Mouse (Mus musculus) kidney, postnatal 10 days (tissue): Measurements from ENCODE around the gene Cnot6.
A peak's percentile ranks its signal among the peaks of the same experiment; 100 is the strongest.

Experiments
- DNase-seq: peaks from one replicate; pipeline ENCODE4 v3.0.0; 2021; ENCODE audit warnings: mixed read lengths

The Cnot6 gene

DNA sequence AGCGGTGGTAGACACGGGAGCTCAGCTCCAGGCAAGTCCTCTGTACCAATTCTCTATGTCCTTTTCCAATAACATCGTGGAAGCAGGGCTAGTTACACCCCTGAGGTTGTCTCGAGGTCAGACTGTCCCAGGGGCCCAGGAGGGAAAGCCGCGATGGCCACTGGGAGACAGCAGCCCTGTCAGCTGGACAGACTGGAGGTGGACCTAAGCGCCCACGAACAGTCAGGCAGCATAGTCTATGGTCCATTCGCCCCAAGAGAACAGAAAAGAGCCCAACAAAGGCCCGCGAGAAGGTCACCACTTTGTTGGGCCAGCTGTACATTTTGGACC lies 59.5 kb downstream of the Cnot6 start:
- DNase-seq = no peak

DNA sequence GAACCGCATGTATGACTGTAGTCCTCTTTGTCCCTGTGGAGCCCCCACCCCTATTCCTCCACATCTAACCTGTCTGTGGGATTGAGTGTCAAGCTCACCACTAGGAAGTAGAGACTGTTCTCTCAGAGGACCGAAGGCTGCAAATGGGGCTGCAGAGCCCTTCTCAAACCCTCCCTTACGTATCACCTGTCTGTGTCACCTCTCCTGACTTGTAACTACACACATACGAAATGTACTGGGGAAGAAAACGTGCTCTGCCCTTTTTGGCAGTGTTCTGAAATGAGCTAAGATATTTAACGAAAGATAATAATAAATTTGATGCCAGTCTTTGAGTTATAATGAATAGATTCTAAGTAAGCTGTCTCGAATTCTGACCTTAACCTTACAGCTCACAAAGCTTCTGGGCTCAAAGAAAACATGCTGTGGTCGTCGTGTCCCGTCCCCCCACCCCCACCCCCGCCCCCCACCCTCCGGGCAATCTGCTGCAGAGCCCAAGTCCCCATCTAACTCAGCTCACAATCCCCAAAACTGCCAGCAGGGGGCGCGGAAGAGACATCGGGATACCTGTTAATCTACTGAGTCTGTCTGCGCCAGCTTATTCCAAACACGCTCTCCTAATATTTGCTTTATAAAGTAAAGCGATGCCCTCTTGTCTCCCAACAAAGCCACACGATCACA lies 60.0 kb downstream of the Cnot6 start:
- DNase-seq = peak; percentile 93

DNA sequence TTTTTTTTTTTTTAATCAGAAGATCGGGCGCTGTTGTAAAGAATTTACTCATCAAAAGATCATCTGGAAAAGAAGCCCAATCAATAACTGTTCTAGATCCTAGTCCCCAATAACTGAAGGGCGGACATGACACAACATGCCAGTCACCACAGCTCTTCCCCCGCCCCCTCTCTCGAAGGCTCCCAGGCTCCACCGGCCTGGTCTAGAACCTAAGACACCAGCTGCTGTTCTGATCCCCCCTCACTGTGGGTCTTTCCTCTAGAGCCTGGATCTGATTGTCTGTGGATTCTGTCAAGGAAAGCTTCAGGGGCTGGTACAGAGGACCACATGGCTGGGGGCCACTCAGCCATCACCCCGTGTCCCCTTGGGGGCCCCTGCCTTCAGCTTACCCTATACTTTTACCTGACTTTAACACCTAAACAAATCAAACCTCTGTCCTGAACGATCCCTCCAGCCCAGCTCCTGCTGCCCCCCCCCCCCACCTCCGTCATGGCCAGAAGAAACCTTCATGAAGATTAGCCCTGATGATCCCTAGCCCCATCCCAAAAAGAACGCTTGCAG lies 60.7 kb downstream of the Cnot6 start:
- no peak for DNase-seq

DNA sequence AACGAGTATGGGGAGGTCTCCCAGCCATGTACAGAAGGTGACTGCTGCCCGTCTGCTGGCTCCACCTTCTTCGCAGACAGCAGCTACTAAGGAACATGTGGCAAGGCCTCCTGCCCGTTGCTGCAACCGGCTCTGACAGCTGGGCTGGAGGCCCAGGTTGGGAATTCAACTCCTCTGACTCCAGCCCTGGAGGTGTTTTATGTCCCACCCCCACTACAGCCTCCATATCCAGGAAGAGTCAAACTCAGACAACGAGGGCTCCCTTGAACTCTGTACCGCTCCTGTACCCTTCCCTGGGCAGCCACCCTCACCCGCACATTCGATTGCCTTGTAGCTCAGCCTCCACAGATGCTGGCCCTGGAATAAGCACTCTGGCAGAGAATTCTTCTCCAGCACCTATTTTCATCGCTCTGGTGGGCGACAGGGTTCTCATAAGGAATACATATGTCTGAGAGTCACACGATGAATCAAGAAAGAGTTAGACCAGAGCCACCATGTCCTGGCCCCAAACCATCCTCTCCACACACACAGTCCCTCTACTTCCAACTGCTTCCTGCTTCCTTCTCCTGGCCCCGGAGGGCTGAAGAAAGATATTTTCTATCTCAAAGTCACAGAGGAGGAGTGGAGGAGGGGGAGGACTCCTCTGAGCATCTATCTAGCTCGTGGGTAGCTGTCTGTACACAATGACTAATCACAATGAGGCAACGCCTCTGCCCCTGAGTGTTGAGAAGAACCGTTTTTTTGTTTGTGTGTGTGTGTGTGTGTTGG lies 61.3 kb downstream of the Cnot6 start:
- no peak for DNase-seq

DNA sequence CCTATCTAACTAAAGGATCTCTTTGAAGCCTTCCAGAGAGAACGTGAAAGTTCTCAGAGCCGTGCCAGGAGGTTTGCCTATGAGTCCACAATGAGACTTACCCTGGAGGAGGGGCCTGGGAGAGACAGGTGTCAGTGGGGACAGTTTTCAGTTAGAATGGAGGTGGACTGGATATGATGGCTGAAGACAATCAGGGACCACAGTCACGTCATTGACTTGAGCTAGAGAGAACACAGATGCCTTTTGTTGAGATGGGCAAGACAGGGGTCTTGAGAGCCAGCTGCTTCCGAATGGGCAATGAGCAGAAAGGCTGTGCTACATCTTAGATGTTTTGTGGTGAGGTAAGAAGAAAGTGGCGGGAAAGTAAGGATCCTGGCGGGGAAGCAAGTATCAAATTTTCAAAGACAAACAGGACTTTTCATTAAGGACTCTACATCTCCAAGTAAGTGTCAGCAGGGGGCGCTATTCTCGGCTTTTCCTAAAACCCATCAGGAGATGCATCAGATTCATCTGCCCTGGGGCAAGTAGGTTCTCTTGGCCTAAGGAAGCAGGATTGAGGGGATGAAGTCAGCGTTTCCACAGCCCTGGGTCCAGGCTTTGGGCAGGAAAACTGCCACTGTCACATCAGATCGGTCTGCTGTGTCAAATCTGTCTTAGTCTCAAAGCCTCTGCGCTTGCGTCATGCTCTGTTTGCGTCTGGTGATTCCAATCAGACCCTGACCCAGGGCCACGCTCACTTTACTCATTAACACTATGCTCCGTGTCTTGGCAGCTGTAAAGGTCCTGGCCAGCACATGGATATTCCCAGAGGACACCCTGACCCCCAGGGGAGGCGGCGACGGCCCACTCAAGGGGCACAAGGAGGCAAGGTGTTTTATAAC lies 62.2 kb downstream of the Cnot6 start:
- peak; percentile 58 for DNase-seq

DNA sequence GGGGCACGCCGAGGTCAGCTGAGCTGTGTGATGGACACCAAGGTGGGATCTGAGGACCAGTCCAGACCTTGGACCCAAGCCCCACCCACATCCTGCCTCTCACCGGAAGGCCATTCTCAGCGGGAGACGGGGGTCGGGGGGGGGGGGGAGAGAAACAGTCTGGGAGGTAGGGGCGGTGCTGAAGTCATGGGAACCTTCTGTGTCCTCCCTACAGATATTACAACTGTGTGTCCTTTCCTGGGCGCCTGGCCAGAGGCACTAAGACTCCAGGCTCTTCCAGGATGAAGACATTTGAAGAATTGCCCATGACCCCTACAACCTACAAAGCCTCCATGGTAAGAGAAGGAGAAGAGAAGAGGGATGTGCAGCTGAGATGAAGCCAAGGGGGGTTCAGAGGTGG lies 66.8 kb downstream of the Cnot6 start:
- DNase-seq = no peak

DNA sequence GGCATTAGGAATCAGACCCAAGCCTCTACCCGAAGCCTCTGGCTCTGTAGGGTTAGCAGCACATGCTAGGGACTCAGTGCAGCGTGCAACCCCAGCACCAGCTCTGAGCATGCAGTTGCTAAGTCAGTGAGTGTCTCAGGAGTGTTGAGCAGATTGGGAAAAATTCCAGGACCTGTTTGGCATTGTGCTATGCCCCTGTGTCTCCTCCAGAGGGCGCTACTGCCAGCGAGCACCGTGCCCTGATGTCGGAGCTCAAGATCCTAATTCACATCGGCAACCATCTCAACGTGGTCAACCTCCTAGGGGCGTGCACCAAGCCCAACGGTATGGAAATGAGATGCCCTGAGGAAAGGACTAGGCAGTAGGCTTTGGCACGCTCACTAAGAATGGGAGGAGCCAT lies 76.1 kb downstream of the Cnot6 start:
- DNase-seq = no peak

DNA sequence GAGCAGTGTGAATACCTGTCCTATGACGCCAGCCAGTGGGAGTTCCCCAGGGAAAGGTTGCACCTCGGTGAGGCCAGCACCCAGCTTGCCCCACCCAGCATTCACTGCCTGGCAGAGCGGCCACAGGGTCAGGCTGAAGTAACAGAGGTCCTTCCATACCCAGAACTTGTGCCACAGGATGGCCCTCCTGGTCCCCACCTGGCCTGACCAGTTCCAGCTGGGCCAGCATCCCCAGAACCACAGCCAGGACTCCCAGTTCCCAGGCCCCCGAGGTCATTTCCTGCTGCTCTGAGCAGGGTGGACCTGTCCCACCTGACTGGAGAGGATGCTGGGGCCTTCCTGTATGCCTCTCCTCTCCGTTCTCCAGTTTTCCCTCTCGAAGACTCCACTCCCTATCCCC lies 76.9 kb downstream of the Cnot6 start:
- DNase-seq = no peak

DNA sequence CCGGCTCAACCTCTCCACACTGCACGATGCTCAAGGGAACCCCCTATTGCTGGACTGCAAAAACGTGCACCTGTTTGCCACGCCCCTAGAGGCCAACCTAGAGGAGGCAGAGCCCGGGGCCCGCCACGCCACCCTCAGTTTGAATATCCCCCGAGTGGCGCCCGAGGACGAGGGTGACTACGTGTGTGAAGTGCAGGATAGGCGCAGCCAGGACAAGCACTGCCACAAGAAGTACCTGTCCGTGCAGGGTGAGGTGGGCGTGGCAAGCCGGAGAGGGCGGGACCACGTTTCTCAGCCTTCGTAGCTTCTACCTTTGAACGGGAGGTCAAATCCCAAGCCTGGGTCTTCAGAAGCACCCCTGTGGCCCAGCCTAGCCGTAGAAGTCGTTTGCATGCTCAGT lies 78.4 kb downstream of the Cnot6 start:
- DNase-seq = no peak

DNA sequence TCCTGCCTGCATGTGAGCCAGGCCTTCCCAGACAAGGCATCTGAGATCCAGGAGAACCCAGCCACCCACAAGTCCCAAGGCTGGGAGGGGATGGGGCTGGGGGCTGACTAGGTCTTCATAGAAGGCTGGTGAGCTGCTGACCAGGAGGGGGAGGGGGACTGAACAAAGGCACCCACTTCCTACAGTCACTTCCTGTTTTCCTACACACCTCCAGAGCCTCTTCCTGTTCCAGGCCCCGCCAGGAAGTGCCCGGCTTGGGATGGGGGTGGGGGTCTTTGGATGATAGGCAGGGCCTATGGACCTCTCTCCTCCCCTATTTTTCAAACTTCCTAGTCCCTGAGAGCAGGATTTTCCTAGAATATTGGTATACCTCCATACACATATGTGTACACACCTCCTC lies 80.3 kb downstream of the Cnot6 start:
- DNase-seq = peak; percentile 66

DNA sequence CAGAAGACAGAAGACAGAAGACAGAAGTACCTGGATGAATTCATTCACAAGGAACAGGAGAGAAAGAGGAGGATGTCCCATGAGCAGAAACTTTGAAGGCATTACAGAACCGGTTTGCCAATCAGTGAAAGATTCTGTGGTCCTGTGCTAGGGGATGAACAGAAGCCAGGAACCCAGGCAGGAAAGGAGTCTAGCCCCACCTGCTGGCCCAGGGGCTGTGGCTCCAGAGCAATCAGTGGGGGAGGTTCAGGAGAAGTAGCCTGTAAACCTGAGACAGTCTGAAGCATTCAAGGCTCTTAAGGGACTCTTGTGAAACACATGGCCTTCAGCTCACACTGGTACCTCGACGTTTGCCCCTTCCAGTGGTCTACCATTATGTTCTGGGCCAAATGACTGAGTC lies 81.4 kb downstream of the Cnot6 start:
- peak; percentile 58 for DNase-seq

DNA sequence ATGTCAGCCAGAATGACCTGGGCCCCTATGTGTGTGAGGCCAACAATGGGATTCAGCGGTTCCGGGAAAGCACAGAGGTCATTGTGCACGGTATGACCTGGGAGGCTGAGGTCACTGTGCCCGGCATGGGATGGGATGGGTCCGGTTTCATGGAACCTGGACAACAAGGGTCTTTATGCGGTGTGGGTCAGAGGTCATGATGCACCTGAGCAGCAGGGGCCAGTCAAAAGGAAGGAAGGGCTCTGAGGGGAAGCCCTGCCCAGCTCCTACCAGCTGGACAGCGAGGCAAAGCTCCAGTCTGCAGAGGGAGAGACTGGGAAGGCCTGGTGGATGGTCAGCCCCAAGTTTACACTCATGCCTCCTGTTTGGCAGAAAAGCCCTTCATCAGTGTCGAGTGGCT lies 85.8 kb downstream of the Cnot6 start:
- DNase-seq = no peak

DNA sequence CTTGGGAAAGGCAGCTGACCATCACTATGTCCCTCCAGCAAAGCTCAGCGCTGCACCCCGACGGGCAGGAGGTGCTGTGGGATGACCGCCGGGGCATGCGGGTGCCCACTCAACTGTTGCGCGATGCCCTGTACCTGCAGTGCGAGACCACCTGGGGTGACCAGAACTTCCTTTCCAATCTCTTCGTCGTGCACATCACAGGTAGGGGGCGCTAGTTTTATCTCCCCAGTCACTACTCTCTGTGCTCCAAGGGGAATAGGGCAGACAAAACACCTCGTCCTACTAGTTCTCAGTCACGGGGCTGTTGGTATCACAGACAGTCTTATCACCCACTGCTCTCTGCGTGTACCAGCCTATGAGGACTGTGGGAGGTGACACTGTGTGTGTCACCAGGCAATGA lies 86.7 kb downstream of the Cnot6 start:
- DNase-seq = no peak

DNA sequence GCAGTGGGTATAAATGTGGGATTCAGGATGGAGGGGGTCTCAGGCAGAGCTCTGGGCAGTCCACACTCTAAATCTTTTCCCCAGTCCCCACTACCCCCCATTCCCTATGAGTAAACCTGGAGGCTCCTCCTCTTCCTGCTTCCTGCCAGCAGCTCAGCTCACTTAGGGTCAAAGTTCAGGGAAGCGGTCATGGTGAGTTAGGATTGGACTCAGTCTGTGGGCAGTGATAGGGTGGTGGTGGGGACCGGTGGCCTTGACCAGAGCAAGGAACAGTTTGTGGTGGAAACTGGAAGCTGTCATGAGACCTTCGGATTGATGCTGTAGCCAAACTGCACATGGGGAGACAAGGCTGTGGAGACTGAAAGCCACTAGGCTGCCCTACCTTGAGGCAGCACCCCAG lies 88.4 kb downstream of the Cnot6 start:
- DNase-seq = no peak

DNA sequence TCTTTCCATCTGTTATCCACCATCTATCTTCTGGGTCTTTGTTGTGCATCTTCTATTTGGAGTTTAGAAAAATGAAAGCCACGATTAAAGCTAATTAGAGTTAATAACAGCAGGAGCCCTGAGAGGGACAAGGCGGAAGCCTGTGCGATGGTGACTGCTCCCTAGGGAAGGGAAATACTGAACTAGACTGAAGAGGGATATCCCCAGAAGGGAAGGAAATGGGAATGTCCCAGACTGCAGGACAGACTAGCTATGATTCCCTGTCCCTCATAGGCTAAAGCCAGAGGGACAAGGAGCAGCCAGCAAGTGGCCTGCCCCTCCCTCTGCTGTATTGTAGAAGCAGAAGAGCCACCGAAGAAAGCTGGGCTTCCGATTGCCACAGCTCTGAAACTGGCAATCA lies 90.6 kb downstream of the Cnot6 start:
- no peak for DNase-seq
